Mouse (Mus musculus) cerebellum, adult 2 months (tissue): ENCODE measurements around the gene Bbs7. TPM values are rescaled to one million over a fixed set of nuclear protein-coding genes. Genes with fewer than 3 reads are reported as not detected.

Experiments
- DNase-seq, 2 experiments: peaks; one replicate each; pipeline ENCODE4 v3.0.0; 2021
- H3K27ac ChIP-seq: fragments of 200-500 bp; 2 replicates; pipeline ENCODE4 v1.5.1; 2012; ENCODE audit warnings: low read length, control low read depth, inconsistent platforms; ENCODE audit not compliant: insufficient read depth
- H3K27me3 ChIP-seq: fragments of 200-500 bp; 2 replicates; pipeline ENCODE4 v1.6.1; 2012; ENCODE audit warnings: inconsistent platforms, mild to moderate bottlenecking, low read length, moderate library complexity; ENCODE audit not compliant: control insufficient read depth, insufficient read depth
- H3K4me1 ChIP-seq: fragments of 200-500 bp; 2 replicates; pipeline ENCODE4 v1.6.1; 2011; ENCODE audit warnings: low read length; ENCODE audit not compliant: control insufficient read depth, insufficient read depth
- H3K4me3 ChIP-seq: fragments of 200-500 bp; replicated peaks from 2 replicates; pipeline ENCODE3; 2011; ENCODE audit warnings: mild to moderate bottlenecking, low read depth, low read length, control low read depth; ENCODE audit not compliant: insufficient read depth
- CTCF ChIP-seq: fragments of 200-500 bp; IDR thresholded peaks from 2 replicates; pipeline ENCODE4 v1.5.1; 2011; ENCODE audit warnings: low read depth, mild to moderate bottlenecking, control low read depth, low read length, moderate library complexity, borderline replicate concordance; ENCODE audit not compliant: insufficient read depth
- POLR2A ChIP-seq: fragments of 200-500 bp; IDR thresholded peaks from 2 replicates; pipeline ENCODE4 v1.6.1; 2011; ENCODE audit warnings: low read length, control low read depth, borderline replicate concordance; ENCODE audit not compliant: insufficient read depth
- WGBS: fragments of 180-500 bp; shearing (Covaris S2); methylation state at CpG from one replicate; pipeline ENCODE4 v1.1.7; 2018; 5-methylcytosine and 5-hydroxymethylcytosine counted together
- polyA plus RNA-seq: library from polyadenylated mRNA; depleted of rRNA; stranded (reverse); fragments of >200 nt; gene quantifications from 2 replicates; pipeline ENCODE4 v1.2.3, GENCODE M21; 2012

Gene Bbs7
- polyA plus RNA-seq, 1 experiment = 18.6 TPM

- no peak for DNase-seq
- H3K4me3 ChIP-seq = no peak overlapping the region
- WGBS = 82% methylated on average over 2 of the region's 2 CpGs
- H3K27me3 ChIP-seq = no peaks in the 10 kb centered on the region
- H3K27ac ChIP-seq = no peak overlapping the region
- no peaks in the 10 kb centered on the region for H3K4me1 ChIP-seq
- TF ChIP-seq CTCF = no peak
- no peak for TF ChIP-seq POLR2A
These were observed 71.9 kb downstream of the Bbs7 start for GRCm38 (mm10) chr3:36541399-36541798.

- Histone ChIP-seq H3K4me1 (no peaks in the 10 kb centered on the region), H3K27me3 (no peaks in the 10 kb centered on the region), H3K27ac (no peak overlapping the region), H3K4me3 (no peak overlapping the region)
- WGBS = 57% methylated on average over 2 of the region's 2 CpGs
- TF ChIP-seq POLR2A (no peak), CTCF (no peak)
- DNase-seq = no peak
These were observed 72.5 kb downstream of the Bbs7 start for GRCm38 (mm10) chr3:36540756-36541155.

- DNase-seq = no peak
- no peak for TF ChIP-seq CTCF
- TF ChIP-seq POLR2A = no peak
- Histone ChIP-seq H3K27ac (no peak overlapping the region), H3K4me1 (no peaks in the 10 kb centered on the region), H3K27me3 (no peaks in the 10 kb centered on the region), H3K4me3 (no peak overlapping the region)
- WGBS = 58% methylated on average over 4 of the region's 4 CpGs
These were observed 75.4 kb downstream of the Bbs7 start for GRCm38 (mm10) chr3:36537701-36538470.

DNA sequence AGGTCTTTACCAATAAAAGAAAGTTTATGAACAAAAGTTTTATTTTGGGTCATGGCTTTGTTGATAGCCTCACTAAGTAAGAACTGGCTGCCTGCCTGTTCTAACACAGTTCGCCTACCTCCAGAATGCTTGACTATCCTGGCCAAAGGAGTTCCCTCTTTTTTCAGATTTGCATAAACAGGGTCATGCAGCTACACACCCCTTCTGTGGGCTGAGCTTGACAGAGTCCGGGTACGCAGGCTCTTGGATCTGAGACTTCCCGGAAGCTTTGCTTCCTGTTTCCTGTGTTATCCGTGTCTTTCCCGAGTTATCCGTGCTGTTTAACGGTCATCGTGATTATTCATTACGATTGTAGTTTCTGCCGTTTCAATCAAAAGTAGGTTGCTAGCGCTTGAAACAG, 77.2 kb downstream of the Bbs7 start:
- Histone ChIP-seq H3K4me3 (no peak overlapping the region), H3K27ac (no peak overlapping the region), H3K4me1 (no peaks in the 10 kb centered on the region), H3K27me3 (no peaks in the 10 kb centered on the region)
- WGBS = 92% methylated on average over 12 of the region's 12 CpGs
- DNase-seq = no peak
- no peak for TF ChIP-seq CTCF
- no peak for TF ChIP-seq POLR2A

- 3% methylated on average over 1 of the region's 1 CpGs for WGBS
- TF ChIP-seq CTCF (no peak), POLR2A (no peak)
- no peaks in the 10 kb centered on the region for H3K27me3 ChIP-seq
These were observed 80.0 kb downstream of the Bbs7 start for GRCm38 (mm10) chr3:36533201-36533672.

DNA sequence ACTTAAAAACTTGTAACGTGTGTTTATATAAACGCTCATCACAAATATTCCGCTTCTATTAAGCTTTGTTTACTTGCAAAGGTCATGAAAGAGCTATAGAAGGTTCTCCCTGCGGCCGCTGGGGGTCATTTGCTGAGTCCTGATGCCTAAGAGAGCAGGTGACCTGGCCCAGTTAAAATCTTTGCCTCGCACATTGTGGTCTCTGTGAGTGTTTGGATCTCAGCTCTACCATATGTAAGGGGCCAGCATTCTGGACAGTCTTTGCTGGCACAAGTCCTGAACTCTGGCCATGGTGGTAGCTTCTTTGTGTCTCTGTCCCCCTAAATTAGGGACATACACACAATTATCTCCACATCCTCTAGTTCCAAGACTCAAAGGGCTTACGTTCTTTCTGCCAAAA, 80.5 kb downstream of the Bbs7 start:
- no peak for TF ChIP-seq POLR2A
- no peak for TF ChIP-seq CTCF
- H3K27me3 ChIP-seq = no peaks in the 10 kb centered on the region
- H3K4me1 ChIP-seq = no peaks in the 10 kb centered on the region
- no peak overlapping the region for H3K4me3 ChIP-seq
- H3K27ac ChIP-seq = no peak overlapping the region
- no peak for DNase-seq
- WGBS = 41% methylated on average over 7 of the region's 7 CpGs

More at GRCm38 (mm10) chr3:36533201-36533672, 80.0 kb downstream of the Bbs7 start:
- no peak overlapping the region for H3K27ac ChIP-seq
- no peaks in the 10 kb centered on the region for H3K4me1 ChIP-seq
- DNase-seq = no peak
- no peak overlapping the region for H3K4me3 ChIP-seq

- no peaks in the 10 kb centered on the region for H3K27me3 ChIP-seq
- 28% methylated on average over 18 of the region's 18 CpGs for WGBS
- H3K27ac ChIP-seq = no peak overlapping the region
- H3K4me1 ChIP-seq = no peaks in the 10 kb centered on the region
- no peak for TF ChIP-seq POLR2A
- TF ChIP-seq CTCF = no peak
- H3K4me3 ChIP-seq = no peak overlapping the region
- no peak for DNase-seq
These were observed 81.2 kb downstream of the Bbs7 start for GRCm38 (mm10) chr3:36531979-36532542.

DNA sequence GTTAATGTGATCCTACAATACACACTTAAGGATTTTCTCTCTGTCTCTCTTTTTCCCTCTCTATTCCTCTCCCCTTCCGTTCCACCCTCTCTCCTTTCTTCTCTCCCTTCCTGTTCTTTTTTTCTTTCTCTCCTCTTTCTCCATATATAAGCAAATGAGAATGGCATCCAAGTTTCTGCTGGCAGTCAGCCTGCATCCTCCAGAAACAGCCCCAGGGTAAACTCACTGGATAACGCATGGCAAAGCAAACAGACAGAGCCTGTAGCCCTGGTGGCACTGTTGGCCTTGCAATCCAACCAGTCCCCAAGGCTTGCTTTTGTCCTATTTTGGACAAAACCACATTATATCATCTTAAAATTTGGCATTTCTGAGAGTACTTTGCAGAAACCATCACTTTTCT, 82.0 kb downstream of the Bbs7 start:
- no peak for TF ChIP-seq POLR2A
- TF ChIP-seq CTCF = no peak
- WGBS = 28% methylated on average over 2 of the region's 2 CpGs
- no peaks in the 10 kb centered on the region for H3K27me3 ChIP-seq
- no peak overlapping the region for H3K4me3 ChIP-seq
- no peak for DNase-seq
- no peaks in the 10 kb centered on the region for H3K4me1 ChIP-seq
- H3K27ac ChIP-seq = no peak overlapping the region
